Mouse (Mus musculus) naive thymus-derived CD4-positive, alpha-beta T cell, adult 2 months (primary cell): Measurements from ENCODE around the gene Cfap161.

Experiments
- DNase-seq: peaks from one replicate; pipeline ENCODE4 v3.0.0-alpha.2; 2011; ENCODE audit warnings: low read depth

The Cfap161 gene

DNA sequence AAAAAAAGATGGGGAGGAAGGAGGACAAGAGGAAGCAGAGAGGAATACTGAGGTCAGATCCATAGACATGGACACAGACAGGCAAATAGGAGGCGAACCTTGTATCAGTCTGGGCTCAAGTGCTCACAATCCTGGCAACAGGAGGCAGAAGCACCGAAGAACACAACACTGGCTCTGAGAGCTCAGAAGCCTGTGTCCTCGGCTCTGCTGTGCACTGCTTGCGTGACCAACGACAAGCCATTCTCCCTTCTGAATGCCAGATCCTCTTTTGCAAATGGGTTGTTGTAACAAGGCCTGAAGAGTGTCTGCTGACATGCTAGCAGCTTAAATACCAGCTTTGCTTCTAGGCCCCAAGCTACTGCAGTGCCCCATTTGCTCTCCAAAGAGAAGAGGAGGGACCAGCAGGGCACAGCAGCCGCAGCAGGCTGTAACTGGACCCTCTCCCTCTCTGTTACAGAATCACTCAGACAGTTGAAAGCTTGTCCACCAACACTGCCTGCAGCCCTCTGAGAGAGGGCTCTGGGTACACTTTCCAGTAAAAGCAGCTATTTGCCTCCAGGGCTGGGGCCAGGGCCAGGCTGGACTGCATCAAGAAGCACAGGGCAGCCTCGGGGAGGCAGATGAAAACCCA lies 54.9 kb downstream of the Cfap161 start:
- no peak for DNase-seq

DNA sequence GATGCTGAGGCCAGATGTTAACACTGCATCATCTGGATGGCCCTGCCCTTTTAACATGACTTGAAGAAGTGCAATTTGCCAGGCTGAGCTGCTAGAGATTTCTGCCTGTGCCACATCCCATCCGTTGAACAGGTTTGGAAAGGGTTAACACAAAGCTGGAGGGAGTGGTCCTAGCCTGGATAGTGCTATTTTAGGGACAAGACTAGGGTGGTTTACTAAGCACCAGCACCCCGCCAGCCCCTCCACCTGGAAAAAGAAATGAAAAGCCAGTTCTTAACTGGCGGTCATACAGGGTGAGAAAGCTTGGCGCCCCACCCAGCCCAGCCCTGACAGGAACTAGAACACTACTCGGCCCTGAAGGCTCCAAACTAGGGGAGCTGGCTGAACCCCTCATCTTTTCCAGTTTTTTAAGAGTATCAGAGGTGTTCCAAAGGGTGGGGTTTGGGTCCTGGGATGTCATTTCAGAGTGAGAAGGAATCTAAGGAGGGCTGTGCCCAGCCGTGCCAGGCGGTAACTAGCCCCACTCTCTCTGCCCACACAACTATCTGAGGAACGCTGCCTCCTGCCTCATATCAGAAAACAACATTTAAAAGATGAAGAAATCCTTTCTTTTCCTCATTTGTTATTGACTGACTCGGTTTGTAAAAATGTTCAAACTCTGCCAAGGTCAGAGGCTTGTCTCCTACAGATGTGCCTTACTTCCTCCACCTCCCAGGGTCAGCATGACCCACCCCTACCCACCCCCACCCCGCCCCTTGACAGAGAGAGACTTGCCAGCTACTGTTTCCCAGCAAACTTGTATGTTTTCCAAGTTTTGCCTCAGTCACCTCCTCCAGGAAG lies 55.8 kb downstream of the Cfap161 start:
- DNase-seq, result no peak

DNA sequence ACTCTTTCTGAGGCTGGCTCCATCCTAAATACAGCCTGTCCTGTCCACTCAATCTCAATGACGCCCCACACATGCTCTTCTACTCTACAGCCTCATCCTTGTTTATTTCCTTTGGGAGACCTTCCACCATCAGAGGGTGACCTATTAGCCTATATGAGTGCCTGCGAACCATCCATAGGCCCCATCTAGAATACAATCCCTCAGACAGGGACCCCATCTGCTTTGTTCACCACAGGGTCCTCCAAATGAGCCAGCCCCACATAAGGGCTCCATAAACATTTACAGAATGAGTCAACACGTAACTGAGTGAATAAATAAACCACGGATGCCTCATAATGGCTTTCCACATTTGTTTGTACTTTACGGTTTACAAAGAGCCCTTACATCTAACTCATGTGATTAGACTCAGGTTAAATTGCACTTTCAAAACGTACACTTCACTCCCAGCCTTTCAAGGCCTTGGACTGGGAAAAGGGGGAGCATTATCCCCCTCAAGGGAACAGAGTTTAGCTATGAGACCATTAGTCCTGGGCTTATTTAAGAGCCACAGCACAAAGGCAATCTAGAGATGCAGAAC lies 56.7 kb downstream of the Cfap161 start:
- DNase-seq, result no peak

GRCm38 (mm10) chr7:83736341-83737115 lies 58.2 kb downstream of the Cfap161 start:
- no peak for DNase-seq

DNA sequence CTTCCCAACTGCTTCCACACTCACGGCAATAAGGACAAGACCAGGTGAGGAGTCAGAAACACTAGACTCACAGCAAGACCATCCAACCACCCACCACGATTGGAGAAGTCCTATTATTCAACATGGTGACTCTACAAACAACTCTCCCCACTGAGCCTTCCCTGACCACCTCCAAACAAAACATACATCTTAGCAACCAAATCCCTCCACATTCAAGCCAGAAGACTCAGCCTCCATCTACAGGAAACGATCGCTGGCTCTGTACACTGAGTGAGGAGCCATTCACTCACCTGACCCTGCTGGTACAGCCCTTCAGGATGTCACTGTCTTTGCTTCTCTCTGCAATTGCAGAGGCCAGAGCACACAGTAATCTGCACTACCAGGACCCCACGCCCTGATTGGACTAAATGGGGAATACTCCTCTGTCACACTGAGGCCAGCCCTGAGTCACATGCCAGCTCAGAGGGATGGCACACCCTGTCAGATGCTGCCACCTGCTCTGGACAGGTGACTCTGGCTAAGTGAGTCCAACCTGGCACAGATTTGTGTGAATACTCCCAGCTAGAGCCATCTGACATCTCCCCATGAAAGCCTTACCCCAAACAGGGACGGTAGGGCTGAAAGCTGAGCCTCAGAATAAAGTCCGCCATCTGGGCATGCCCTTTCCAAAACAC lies 59.4 kb downstream of the Cfap161 start:
- DNase-seq, result no peak

DNA sequence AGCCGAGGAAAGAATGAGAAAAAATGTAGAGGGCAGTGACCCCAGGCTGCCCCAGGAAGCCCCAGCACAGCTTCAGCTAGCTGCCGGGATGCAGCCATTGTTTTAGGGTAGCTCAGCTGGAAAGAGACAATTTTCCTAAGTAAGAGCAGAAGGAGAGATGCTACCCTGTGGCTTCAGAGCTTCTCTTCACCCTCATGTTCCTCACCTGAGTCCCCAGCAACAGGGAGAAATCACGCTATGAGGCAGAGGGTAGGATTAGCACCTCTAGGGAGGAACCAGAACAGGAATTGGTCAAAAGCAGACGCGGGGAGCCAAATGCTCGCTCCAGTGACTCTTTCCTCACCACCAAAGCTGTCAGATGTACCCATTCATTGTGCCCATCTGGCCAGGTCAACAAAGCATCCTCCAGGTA lies 60.0 kb downstream of the Cfap161 start:
- no peak for DNase-seq

GRCm38 (mm10) chr7:83734246-83734645 lies 60.4 kb downstream of the Cfap161 start:
- no peak for DNase-seq

GRCm38 (mm10) chr7:83732781-83733180 lies 61.9 kb downstream of the Cfap161 start:
- DNase-seq, result no peak

DNA sequence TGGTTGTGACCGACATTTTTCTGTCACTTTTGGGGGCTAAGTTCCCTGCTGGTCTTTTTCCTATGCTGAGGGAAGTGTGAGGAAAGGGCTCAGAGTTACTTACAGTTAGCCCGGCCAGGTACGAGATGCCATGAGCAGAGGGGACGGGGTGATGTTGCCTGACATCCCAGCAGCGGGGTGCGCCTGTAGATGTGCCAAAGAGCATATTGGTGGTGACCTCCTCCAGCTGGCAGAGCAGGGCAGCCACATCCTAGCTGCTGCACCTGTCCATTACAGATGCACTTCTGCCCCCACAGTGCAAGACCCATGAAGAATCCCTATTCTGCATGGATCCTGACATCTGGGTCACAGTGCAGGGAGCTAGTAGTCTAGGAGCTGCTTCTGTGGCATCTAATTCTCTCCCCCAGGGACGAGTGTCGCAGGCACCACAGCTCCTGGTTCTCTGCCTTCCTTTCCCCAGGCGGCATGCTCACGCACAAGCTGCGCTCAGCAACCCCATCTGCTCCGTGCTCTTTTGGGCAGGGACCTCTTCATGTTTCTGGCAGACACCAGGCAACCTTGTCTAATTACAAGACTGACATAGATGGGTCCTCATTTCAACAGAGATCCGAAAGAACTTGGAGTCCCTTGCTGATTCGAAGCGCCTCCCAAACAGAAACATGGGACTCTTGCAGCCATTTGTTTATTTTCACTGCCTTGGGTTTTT lies 62.6 kb downstream of the Cfap161 start:
- DNase-seq, result no peak

DNA sequence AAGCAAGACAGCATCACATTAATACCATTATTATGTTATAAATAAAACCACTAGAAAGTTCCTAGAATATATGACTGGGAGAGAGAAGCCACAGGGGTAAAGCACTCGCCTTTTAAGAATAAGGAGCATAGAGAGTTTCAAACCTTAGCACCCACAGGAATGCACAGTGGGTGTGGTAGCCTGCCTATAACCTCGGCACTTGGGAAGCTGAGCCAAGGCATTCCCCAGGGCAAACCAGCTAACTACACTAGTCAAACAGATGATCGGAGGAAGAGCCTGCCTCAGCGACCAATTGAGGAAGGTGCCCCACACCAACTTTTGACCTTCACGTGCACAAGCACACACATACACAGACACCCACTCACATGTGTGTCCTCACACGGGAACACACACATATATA lies 63.4 kb downstream of the Cfap161 start:
- DNase-seq, result no peak

- DNase-seq, result no peak
Observed at GRCm38 (mm10) chr7:83726936-83727632, 67.6 kb downstream of the Cfap161 start.

GRCm38 (mm10) chr7:83725801-83726200 lies 68.9 kb downstream of the Cfap161 start:
- DNase-seq, result no peak

GRCm38 (mm10) chr7:83724541-83724940 lies 70.1 kb downstream of the Cfap161 start:
- DNase-seq, result no peak
